Mouse (Mus musculus) olfactory bulb, adult 2 months (tissue): ENCODE data around the gene Pigl. TPM values are rescaled to one million over a fixed set of nuclear protein-coding genes. Genes with fewer than 3 reads are reported as not detected.
"Not testable (repeated sequence)": the region's sequence is repeated elsewhere in the genome, so short reads cannot be mapped to it uniquely, and the experiment has no call there.

ENCODE experiments used
- H3K27ac ChIP-seq: fragments of 200-500 bp; 2 replicates; pipeline ENCODE4 v1.5.1; 2012; ENCODE audit warnings: low read depth, low read length; ENCODE audit not compliant: insufficient read depth
- H3K4me1 ChIP-seq: fragments of 200-500 bp; 2 replicates; pipeline ENCODE4 v1.6.1; 2012; ENCODE audit warnings: low read length; ENCODE audit not compliant: control insufficient read depth, insufficient read depth
- H3K4me3 ChIP-seq: fragments of 200-500 bp; 2 replicates; pipeline ENCODE4 v1.5.1; 2012; ENCODE audit warnings: mild to moderate bottlenecking, low read depth, low read length, moderate library complexity; ENCODE audit not compliant: insufficient read depth
- CTCF ChIP-seq: fragments of 200-500 bp; IDR thresholded peaks from 2 replicates; pipeline ENCODE4 v1.5.1; 2012; ENCODE audit warnings: low read depth, mild to moderate bottlenecking, low read length, moderate library complexity; ENCODE audit not compliant: insufficient read depth
- POLR2A ChIP-seq: fragments of 200-500 bp; IDR thresholded peaks from 2 replicates; pipeline ENCODE4 v1.6.1; 2012; ENCODE audit warnings: mild to moderate bottlenecking, low read depth, low read length, moderate library complexity; ENCODE audit not compliant: insufficient read depth
- whole genome bisulfite sequencing: fragments of 180-500 bp; shearing (Covaris S2); methylation state at CpG from one replicate; pipeline ENCODE4 v1.1.7; 2018; 5-methylcytosine and 5-hydroxymethylcytosine counted together
- polyA plus RNA-seq: library from polyadenylated mRNA; stranded (reverse); fragments of >200 nt; gene quantifications from 2 replicates; pipeline ENCODE4 v1.2.4, GENCODE M21; 2012; ENCODE audit warnings: low replicate concordance; ENCODE audit not compliant: missing spikeins, insufficient read depth, insufficient read length

Pigl gene
- polyA plus RNA-seq, 1 experiment = not detected

- H3K4me3 ChIP-seq = no peak overlapping the region
- 95% methylated on average over 10 of the region's 10 CpGs for WGBS
- H3K27ac ChIP-seq = no peak overlapping the region
- no peaks in the 10 kb centered on the region; the same call in 1 of the 2 replicates for H3K4me1 ChIP-seq
- TF ChIP-seq POLR2A = no peak
- TF ChIP-seq CTCF = no peak
Measured at GRCm38 (mm10) chr11:62487540-62488350, 29.5 kb downstream of the Pigl start.

GRCm38 (mm10) chr11:62493701-62494100, 35.4 kb downstream of the Pigl start:
- 96% methylated on average over 6 of the region's 6 CpGs for WGBS
- TF ChIP-seq POLR2A (no peak), CTCF (no peak)
- Histone ChIP-seq H3K27ac (no peak overlapping the region), H3K4me1 (peaks cover 12% of the 10 kb centered on the region), H3K4me3 (no peak overlapping the region)

- H3K27ac ChIP-seq = peak overlapping the region; percentile 36
- H3K4me1 ChIP-seq = peaks cover 12% of the 10 kb centered on the region
- 23% methylated on average over 6 of the region's 6 CpGs for WGBS
- no peak overlapping the region for H3K4me3 ChIP-seq
- TF ChIP-seq POLR2A = no peak
- no peak for TF ChIP-seq CTCF
Measured at GRCm38 (mm10) chr11:62494754-62495275, 36.6 kb downstream of the Pigl start.

GRCm38 (mm10) chr11:62495276-62495801, 37.1 kb downstream of the Pigl start:
- Histone ChIP-seq H3K4me1 (peaks cover 12% of the 10 kb centered on the region), H3K4me3 (no peak overlapping the region), H3K27ac (peak overlapping the region; percentile 36)
- TF ChIP-seq CTCF (no peak), POLR2A (no peak)
- 40% methylated on average over 9 of the region's 10 CpGs for WGBS

- no peak overlapping the region for H3K27ac ChIP-seq
- peaks cover 12% of the 10 kb centered on the region for H3K4me1 ChIP-seq
- no peak for TF ChIP-seq POLR2A
- no peak for TF ChIP-seq CTCF
- 65% methylated on average over 5 of the region's 5 CpGs for WGBS
- no peak overlapping the region for H3K4me3 ChIP-seq
Measured at GRCm38 (mm10) chr11:62496151-62496715, 38.0 kb downstream of the Pigl start.

GRCm38 (mm10) chr11:62497181-62497580, 38.9 kb downstream of the Pigl start:
- H3K4me1 ChIP-seq = peaks cover 12% of the 10 kb centered on the region
- 67% methylated on average over 3 of the region's 3 CpGs for WGBS
- no peak overlapping the region for H3K4me3 ChIP-seq
- H3K27ac ChIP-seq = no peak overlapping the region
- TF ChIP-seq CTCF = no peak

GRCm38 (mm10) chr11:62498802-62499201, 40.5 kb downstream of the Pigl start:
- 94% methylated on average over 2 of the region's 2 CpGs for WGBS
- Histone ChIP-seq H3K4me3 (no peak overlapping the region), H3K4me1 (peaks cover 12% of the 10 kb centered on the region), H3K27ac (no peak overlapping the region)
- no peak for TF ChIP-seq POLR2A
- no peak for TF ChIP-seq CTCF

GRCm38 (mm10) chr11:62500529-62500928, 42.3 kb downstream of the Pigl start:
- Histone ChIP-seq H3K27ac (no peak overlapping the region), H3K4me3 (no peak overlapping the region), H3K4me1 (peaks cover under 1% of the 10 kb centered on the region)
- TF ChIP-seq CTCF (no peak), POLR2A (no peak)
- 82% methylated on average over 2 of the region's 2 CpGs for WGBS

GRCm38 (mm10) chr11:62507683-62508082, 49.4 kb downstream of the Pigl start:
- 83% methylated on average over 4 of the region's 4 CpGs for WGBS
- Histone ChIP-seq H3K27ac (no peak overlapping the region), H3K4me3 (no peak overlapping the region), H3K4me1 (no peaks in the 10 kb centered on the region)
- no peak for TF ChIP-seq CTCF
- TF ChIP-seq POLR2A = no peak

GRCm38 (mm10) chr11:62508365-62508764, 50.1 kb downstream of the Pigl start:
- not testable (repeated sequence) for H3K4me1 ChIP-seq, H3K4me3 ChIP-seq, H3K27ac ChIP-seq
- 97% methylated on average over 13 of the region's 13 CpGs for WGBS

- not testable (repeated sequence) for H3K4me3 ChIP-seq, H3K27ac ChIP-seq, H3K4me1 ChIP-seq
- 97% methylated on average over 5 of the region's 5 CpGs for WGBS
Measured at GRCm38 (mm10) chr11:62508816-62509215, 50.6 kb downstream of the Pigl start.
